Mouse (Mus musculus): ENCODE data around the gene Cd274. TPM values are rescaled to one million over a fixed set of nuclear protein-coding genes. Genes with fewer than 3 reads are reported as not detected.

Gene Cd274
- polyA plus RNA-seq, 1 experiment = 3.5 TPM

DNA sequence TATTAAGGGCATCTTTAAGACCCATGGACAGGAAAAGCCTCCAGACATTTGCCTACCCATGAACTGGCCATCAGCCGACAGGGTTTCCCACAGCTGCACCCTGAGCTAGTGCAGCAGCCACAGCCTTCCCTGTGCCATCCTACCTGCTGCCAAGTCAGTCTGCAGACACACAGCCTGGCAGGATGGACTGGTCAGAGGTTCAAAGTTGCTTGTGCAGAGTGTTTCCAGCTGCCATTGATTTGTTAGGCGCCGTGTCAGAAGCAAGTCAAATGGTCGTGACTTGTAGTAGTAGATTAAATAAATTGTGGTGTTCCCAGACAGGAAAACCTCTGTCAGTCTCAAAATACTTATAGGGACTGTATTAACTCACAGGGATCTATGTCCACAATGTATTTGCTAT lies 36.0 kb downstream of the Cd274 start:
- Histone ChIP-seq H3K9me3 (replicated peaks; ENCODE audit: control insufficient read depth, insufficient read depth, low read length, poor library complexity, severe bottlenecking) (no peaks in the 10 kb centered on the region), H3K4me3 (ENCODE audit: low read depth, low read length) (no peak overlapping the region), H3K36me3 (ENCODE audit: control insufficient read depth, insufficient read depth, low read length, poor library complexity, severe bottlenecking) (no peaks in the 10 kb centered on the region), H3K27ac (ENCODE audit: insufficient read depth, low read length) (no peak overlapping the region), H3K4me1 (ENCODE audit: control insufficient read depth, insufficient read depth, low read length) (no peaks in the 10 kb centered on the region), H3K9ac (ENCODE audit: low read depth, poor library complexity, severe bottlenecking) (no peak overlapping the region), H3K27me3 (ENCODE audit: control insufficient read depth, insufficient read depth, low read length, poor library complexity, severe bottlenecking) (no peaks in the 10 kb centered on the region)
- TF ChIP-seq EP300 (IDR thresholded peaks at IDR 0.05; ENCODE audit: insufficient read depth, low read depth, low read length) = no peak
- TF ChIP-seq POLR2A (IDR thresholded peaks at IDR 0.05; ENCODE audit: insufficient read depth, low read length) = no peak

DNA sequence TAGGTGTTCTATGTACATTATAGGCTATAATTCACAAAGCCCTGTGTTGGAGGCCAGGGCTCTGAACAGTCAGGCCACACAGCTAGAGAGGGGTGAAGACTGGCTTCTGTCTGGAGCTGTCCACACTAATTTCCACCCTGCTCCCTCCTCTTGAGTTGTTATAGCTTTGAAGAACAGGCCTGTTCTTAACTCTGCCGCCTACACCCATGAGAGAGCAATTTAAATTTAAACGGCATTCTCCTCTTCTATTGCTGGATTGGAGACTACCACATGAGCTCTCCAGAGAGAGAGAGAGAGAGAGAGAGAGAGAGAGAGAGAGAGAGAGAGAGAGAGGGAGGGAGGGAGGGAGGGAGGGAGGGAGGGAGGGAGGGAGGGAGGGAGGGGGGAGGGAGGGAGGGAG lies 38.1 kb downstream of the Cd274 start:
- Histone ChIP-seq H3K36me3 (ENCODE audit: control insufficient read depth, insufficient read depth, low read length, poor library complexity, severe bottlenecking) (no peaks in the 10 kb centered on the region), H3K4me3 (ENCODE audit: low read depth, low read length) (no peak overlapping the region)
- TF ChIP-seq POLR2A (IDR thresholded peaks at IDR 0.05; ENCODE audit: insufficient read depth, low read length) (no peak), EP300 (IDR thresholded peaks at IDR 0.05; ENCODE audit: insufficient read depth, low read depth, low read length) (no peak), CTCF (IDR thresholded peaks at IDR 0.05; ENCODE audit: low read depth, low read length) (no peak)

DNA sequence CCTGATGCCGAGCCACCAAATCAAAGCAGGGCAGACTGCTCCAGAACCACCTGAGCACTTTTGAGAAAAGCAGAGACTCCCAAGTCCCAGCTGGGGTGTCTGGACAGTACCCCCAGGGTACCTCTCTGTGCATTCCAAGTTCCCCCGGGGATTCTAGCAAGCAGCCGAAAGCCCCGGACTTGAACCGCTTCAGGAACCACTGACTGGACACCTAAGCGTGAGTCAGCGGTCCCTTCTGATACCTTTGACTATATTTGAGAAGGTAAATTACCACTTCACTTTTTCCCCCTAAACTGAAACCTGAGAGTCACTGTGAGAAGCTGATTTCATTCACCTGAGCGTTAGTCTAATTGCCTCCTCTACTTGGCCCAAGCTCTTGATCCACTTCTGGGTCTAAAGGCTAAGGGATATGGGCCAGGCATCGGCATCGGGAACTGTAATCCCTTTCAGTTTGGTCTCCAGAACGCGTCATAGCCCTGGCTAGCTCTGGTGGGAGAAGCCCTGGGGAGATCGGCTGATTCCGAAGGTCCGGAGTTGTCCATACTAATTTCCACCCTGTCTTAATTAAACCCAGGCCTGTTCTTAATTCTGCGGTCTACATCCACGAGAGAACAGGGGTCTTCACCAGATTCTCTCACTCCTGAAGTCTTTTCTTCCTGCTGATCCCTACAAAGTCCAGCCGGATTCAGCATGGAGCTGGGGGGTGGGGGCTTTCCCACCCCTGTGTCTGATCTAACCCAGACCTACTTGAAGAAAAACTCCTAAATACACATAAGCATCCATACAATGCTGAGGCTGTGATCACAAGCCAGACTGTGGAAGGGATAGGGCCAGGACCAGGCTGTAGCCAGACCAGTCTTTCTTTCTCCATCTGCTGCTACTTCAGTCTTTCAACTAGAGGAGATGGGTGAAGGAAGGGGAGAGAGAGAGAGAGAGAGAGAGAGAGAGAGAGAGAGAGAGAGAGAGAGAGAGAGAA lies 39.1 kb downstream of the Cd274 start:
- Histone ChIP-seq H3K9ac (ENCODE audit: low read depth, poor library complexity, severe bottlenecking) (no peak overlapping the region), H3K27me3 (ENCODE audit: control insufficient read depth, insufficient read depth, low read length, poor library complexity, severe bottlenecking) (no peaks in the 10 kb centered on the region), H3K27ac (ENCODE audit: insufficient read depth, low read length) (no peak overlapping the region), H3K9me3 (replicated peaks; ENCODE audit: control insufficient read depth, insufficient read depth, low read length, poor library complexity, severe bottlenecking) (no peaks in the 10 kb centered on the region), H3K4me1 (ENCODE audit: control insufficient read depth, insufficient read depth, low read length) (no peaks in the 10 kb centered on the region), H3K36me3 (ENCODE audit: control insufficient read depth, insufficient read depth, low read length, poor library complexity, severe bottlenecking) (no peaks in the 10 kb centered on the region), H3K4me3 (ENCODE audit: low read depth, low read length) (no peak overlapping the region)
- TF ChIP-seq EP300 (IDR thresholded peaks at IDR 0.05; ENCODE audit: insufficient read depth, low read depth, low read length) (no peak), CTCF (IDR thresholded peaks at IDR 0.05; ENCODE audit: low read depth, low read length) (no peak), POLR2A (IDR thresholded peaks at IDR 0.05; ENCODE audit: insufficient read depth, low read length) (no peak)

More for the DNA sequence above, 38.1 kb downstream of the Cd274 start:
- no peaks in the 10 kb centered on the region for H3K27me3 ChIP-seq (ENCODE audit: control insufficient read depth, insufficient read depth, low read length, poor library complexity, severe bottlenecking)
- no peak overlapping the region for H3K9ac ChIP-seq (ENCODE audit: low read depth, poor library complexity, severe bottlenecking)
- H3K9me3 ChIP-seq (replicated peaks; ENCODE audit: control insufficient read depth, insufficient read depth, low read length, poor library complexity, severe bottlenecking) = no peaks in the 10 kb centered on the region
- H3K4me1 ChIP-seq (ENCODE audit: control insufficient read depth, insufficient read depth, low read length) = no peaks in the 10 kb centered on the region
- H3K27ac ChIP-seq (ENCODE audit: insufficient read depth, low read length) = no peak overlapping the region

DNA sequence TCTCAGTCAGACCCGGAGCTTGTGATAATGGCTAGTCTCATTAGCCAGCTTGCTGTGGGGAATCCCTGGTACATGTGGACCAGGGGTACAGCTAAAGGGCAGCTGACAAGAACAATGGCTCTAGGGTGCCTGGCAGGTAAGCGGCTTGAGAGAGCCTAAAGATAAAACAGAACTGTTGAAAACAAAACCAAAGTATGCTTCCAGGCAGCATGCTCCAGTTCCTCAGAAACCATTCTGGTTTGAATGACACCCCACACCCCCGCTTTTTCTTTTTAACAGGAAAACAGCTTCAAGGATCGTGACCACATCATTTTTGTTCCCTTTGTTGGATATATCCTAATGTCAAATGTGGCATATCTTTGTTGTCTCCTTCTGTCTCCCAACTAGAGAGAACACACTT lies 43.4 kb downstream of the Cd274 start, which contains the start of gene Pdcd1lg2:
TSS of gene Pdcd1lg2 (plus strand) at position 301 of the 400 bp plus-strand sequence.
- Histone ChIP-seq H3K9me3 (replicated peaks; ENCODE audit: control insufficient read depth, insufficient read depth, low read length, poor library complexity, severe bottlenecking) (no peaks in the 10 kb centered on the region), H3K9ac (ENCODE audit: low read depth, poor library complexity, severe bottlenecking) (no peak within 1 kb of the TSS), H3K4me1 (ENCODE audit: control insufficient read depth, insufficient read depth, low read length) (no peaks in the 10 kb centered on the region), H3K27me3 (ENCODE audit: control insufficient read depth, insufficient read depth, low read length, poor library complexity, severe bottlenecking) (no peaks in the 10 kb centered on the region), H3K36me3 (ENCODE audit: control insufficient read depth, insufficient read depth, low read length, poor library complexity, severe bottlenecking) (no peaks in the 10 kb centered on the region), H3K4me3 (ENCODE audit: low read depth, low read length) (no peak within 1 kb of the TSS), H3K27ac (ENCODE audit: insufficient read depth, low read length) (no peak within 1 kb of the TSS)
- TF ChIP-seq EP300 (IDR thresholded peaks at IDR 0.05; ENCODE audit: insufficient read depth, low read depth, low read length) (no peak), POLR2A (IDR thresholded peaks at IDR 0.05; ENCODE audit: insufficient read depth, low read length) (no peak), CTCF (IDR thresholded peaks at IDR 0.05; ENCODE audit: low read depth, low read length) (no peak)

DNA sequence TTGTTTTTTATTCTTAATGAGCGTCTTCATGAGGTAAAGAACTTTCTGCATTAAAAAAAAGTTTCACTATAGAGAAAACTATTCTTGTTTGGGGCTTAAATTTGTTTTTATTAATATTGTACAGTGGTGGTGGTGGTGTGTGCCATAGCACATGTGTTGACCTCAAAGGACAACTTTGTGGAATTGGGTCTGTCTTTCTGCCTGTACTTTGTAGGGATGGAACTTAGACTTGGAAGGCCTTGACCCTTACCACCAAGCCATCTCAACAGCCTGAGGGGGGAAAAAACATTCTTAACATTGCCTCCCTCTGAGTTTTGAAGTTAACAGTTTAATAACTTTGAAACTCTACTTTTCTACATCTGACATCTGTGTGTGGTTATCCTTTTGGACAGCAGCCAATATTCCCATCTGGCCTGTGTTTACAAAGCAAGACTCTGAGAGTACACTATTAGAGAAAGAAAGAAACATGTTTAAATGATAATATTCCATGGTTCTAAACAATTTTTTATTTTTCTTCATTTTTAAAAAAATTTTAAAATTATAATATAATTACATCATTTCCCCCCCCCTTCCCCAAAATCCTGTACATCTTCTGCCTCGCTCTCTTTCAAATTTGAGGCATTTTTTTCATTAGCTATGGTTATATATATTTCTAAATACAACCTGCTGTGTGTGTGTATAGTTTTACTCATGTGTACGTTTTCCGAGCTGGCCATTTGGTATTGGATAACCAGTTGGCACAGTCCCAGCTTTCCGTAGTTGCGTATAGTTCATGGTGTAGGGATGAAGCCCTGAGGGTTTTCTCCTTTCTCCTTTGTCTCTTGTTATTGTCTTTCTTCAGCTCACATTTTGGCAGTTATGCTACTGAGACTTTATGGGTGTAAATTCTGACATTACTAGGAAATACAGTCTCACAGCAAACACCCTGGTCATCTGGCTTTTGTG lies 45.5 kb downstream of the Cd274 start:
- H3K4me3 ChIP-seq (ENCODE audit: low read depth, low read length) = no peak overlapping the region
- H3K9me3 ChIP-seq (replicated peaks; ENCODE audit: control insufficient read depth, insufficient read depth, low read length, poor library complexity, severe bottlenecking) = no peaks in the 10 kb centered on the region
- no peak for TF ChIP-seq CTCF (IDR thresholded peaks at IDR 0.05; ENCODE audit: low read depth, low read length)
- H3K36me3 ChIP-seq (ENCODE audit: control insufficient read depth, insufficient read depth, low read length, poor library complexity, severe bottlenecking) = no peaks in the 10 kb centered on the region
- H3K27me3 ChIP-seq (ENCODE audit: control insufficient read depth, insufficient read depth, low read length, poor library complexity, severe bottlenecking) = no peaks in the 10 kb centered on the region
- H3K27ac ChIP-seq (ENCODE audit: insufficient read depth, low read length) = no peak overlapping the region
- H3K9ac ChIP-seq (ENCODE audit: low read depth, poor library complexity, severe bottlenecking) = no peak overlapping the region
- H3K4me1 ChIP-seq (ENCODE audit: control insufficient read depth, insufficient read depth, low read length) = no peaks in the 10 kb centered on the region

All from ES-Bruce4 (cell line).